Mouse (Mus musculus) T-helper 1 cell (primary cell): ENCODE data around the gene Aipl1.

Experiments used
- in situ Hi-C: fragments of 300-600 bp; cut with MboI, MseI; formaldehyde crosslinking; loops from one replicate; pipeline ENCODE4 v1.15.1; 2025; ENCODE audit warnings: high pct_unique_total_duplicates

Aipl1 gene

DNA sequence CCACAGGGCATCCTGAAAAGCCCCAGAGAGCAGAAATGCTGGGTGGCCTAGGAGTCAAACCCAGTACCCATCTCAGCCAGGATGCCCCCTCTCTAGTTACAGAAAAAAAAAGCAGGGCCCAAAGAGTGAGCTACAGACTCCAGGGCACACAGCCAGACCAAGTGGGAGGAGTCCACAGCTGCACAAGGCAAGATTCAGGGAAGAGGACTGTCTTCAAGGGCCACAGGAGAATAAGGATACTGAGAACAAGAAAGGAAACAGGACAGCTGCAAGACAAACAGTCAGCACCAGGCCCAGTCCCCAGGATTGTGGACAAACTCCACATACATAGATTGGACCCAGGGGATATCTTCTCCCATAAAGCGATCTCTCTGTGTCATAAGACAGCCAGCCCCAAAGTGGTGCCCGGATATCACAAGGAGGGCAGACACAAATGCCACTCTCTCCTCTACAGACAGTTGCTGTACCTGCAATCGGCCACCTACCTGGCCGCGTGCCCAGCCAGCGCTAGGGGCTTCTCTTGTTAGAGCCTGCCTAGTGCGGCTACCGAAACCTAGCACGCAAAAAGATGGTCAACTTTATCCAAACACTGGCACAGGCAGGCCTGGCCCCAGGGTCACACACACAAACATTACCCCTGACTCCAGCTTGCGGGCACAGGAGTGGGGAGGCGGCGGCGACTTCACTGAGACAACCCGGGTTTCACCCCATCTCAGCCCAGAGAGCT lies 13.0 kb upstream of the Aipl1 start:
- in situ Hi-C loops: no loop called here

DNA sequence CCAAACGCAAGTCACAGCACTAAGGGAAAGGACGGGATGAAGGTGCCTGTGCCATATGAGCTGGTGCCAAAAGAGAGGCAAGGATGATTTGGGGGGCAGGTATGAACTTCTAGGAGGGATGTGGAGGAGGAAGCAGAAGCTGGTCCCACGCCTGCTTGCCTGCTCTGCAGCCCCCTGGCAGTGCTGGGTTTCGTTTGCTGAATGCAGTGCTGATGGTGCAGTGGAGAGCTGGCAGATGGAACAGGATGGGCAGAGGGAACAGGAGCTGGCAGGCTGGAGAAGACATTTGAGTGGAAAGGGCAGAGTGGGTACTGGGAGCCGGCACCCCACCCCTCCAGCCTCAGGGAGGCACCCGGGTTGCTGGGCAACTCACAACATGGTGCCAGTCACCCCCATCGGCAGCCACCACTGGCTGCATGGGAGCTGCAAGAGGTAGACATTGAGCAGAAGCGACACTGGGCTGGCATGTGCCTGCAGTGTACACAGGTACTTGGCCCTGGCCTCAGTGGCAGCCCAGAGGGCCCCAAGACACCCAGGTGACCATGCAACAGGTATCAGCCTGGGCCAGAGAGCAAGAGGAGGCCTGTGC lies 12.0 kb upstream of the Aipl1 start:
- in situ Hi-C loops: no loop called here

DNA sequence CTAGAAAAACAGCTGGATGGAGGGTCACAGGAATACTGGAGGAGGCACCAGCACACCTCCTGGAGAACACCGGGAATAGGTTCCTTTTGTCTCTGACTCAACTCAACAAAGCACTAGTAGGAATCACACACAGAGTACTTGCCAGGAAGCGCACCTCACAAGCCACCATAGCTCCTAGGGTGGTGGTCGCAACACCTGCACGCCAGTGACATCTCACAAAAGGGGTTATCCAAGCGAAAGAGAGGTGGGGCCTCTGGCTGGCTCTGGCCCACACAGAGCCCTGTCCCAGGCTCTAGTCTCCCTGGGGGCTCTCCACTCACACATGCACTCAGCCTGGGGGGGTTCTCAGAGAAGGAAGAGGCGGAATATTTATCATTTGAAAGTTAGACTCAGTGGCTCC lies 11.4 kb upstream of the Aipl1 start:
- in situ Hi-C loops: no loop called here

DNA sequence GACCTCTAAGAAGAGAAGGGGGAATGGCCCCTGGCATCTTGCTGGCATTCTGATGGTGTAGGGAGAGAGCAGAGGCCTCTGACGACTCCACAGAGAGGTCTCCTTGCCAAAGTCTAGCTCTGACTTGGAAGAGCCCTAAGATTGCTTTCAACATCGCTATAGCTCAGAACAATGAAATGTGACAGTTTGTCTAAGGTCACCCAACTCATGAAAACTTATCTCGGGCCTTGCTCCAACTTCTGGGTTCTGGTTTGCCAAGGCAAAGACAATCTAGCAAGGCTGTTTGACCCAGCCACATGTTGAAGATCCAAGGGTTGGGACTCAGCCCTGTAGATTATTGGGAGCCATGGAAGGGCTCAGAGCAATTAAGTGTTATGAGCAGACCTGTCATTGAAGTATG lies 6.9 kb upstream of the Aipl1 start:
- in situ Hi-C loops: no loop called here

DNA sequence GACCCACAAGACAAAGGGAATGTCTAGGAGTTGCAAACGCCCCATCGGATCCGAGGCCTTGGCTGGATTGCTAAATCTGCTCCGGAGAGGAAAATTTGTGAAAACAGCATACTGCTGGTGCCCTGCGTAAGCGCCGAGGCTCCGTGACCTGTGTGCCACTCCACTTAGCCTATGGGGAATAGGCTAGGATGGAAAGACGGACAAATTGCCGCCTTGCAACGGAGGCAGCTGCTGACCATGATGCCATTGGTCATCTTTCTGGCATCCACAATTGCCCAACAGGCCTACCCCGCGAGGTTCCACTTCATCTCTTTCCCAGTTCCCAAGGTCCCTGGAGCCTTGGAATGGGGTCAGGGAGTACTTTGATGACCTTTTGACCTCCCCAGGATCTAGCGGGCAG lies 5.3 kb upstream of the Aipl1 start:
- in situ Hi-C loops: no loop called here

DNA sequence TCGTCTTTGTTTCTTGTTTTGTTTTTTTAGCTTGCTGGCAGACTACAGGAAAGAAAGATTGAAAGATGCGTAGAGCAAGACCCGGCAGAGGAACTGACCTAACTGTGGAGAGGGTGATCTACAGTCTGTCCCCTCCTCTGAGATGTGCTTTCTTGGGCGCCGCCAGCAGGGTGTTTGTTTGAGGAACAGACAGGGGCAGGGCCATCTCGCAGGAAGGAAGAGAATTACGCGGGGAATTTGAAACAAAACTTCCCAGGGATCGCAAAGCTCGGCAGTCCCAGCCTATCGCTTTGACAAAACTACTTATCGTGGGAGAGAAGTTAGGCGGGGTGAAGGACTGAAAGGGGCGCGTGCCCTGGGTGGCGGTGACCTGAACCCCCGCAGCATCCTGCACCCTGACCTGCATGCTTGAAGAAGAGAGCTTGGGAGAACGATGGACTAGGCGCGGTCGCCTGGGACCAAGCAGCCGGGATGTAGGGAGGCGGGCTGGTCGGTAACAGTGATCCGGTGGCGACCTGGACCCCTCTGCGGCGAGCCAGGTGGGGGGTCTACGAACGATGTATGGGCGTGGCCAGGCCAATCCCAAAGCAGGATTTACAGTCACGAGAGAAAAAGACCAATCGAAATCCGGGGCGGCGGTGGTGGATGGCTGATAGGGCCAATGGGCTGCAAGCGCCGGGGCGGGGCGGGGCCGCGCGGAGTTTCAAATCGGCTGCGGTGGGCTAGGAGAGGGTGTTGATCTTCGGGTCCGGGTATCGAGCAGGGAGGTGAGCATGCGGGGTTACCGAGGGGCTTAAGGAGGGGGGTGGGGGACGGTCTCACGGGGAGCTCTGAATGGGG lies 4.7 kb upstream of the Aipl1 start, which contains the start of gene Pimreg:
Gene Pimreg, plus strand, starts transcription at position 265 of the 840 bp plus-strand sequence.
- in situ Hi-C loops: no loop called here

DNA sequence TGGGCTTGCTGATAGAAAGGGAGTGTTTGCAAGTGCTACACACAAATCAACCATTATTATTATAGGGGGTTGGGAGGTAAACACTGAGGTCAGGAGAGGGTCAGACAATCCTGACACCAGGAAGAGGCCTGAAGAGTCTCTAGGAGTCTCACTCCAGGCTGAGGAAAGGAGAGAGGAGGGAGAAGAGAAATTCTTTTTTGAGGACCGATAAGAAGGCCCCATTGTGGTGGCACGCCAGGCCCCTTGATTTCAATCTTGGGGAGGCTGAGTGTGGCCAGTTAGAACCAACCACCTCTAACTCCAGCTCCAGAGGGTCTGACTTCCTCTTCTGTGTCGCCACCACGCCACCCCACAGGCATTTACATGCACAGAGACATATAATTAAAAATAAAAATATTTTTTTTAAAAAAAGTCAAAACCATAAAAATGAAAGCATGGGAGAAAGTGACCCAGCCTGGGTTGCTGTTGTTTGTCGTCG lies 4.0 kb upstream of the Aipl1 start:
- in situ Hi-C loops: no loop called here

DNA sequence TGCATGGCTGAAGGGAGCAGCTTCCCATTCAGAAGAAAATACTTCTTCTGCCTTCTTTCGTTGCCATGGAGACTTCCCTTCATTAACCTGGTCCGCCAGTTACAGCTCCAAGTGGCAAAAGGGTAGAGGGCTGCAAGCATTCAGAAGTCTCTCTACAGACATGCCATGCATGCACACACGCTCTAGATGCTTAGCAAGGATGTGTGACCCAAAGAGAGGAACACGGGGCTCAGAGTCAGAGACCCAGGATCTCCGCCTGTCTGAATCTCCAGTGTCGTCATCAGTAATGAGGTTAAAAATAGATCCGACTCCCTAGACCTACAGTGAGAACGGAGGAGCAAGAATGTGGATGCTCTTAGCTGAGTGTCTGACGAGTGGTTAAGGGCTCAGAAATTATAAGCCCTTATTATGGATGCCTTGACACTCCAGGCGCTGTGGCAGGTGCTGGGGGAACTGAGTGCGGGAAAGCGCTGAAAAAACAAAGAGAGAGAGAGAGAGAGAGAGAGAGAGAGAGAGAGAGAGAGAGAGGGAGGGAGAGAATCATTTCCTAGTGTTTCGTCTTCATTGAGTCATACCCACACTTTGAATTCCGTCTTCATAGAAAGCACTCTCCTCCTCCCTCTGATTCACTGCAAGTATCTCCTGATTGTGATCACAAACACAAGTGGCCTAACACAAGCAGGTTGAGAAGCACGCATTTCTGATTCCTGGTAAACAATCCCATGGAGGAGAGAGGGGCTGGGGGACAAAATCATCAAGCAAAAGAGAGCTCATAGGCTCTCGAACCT lies 2.5 kb upstream of the Aipl1 start:
- in situ Hi-C loops: no loop called here

DNA sequence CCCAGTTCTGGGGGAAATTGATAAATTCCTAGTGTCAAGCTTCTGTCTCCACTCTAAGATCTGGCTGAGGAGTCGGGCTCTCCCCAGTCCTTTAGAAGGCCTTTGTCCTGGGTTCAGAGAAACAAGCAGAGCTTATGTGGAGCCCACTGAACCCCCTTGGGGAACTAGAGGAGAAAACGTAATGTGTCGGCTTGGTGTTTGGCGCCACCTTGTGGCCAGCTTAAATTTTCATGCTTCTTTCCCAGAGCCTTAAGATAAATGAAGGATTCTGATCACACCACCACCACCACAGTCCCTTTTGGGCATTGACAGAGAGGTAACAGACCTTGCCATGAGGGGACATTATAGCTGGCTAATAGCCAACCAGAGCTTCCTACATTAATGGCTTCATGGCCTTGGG lies 687 bp upstream of the Aipl1 start:
- in situ Hi-C loops: no loop called here

DNA sequence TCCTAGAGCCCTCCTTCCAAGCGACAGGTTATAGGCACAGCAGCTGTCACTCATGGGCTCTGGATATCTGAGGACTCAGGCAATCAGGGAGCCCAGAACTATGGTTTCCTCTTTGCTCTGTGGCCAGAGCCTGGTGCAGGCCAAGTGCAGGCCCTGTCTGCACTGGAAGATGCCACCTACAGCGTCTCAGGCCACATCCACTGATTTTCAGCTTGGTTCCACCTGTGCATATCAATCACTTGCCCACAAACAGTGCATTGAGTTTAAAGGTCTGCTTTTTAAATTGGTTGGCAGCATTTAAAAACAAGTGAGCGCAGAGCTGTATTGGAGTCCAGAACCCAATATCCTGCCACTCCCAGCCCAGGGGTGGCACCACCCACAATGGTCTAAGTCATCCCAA lies 4.7 kb downstream of the Aipl1 start:
- in situ Hi-C loops: no loop called here

DNA sequence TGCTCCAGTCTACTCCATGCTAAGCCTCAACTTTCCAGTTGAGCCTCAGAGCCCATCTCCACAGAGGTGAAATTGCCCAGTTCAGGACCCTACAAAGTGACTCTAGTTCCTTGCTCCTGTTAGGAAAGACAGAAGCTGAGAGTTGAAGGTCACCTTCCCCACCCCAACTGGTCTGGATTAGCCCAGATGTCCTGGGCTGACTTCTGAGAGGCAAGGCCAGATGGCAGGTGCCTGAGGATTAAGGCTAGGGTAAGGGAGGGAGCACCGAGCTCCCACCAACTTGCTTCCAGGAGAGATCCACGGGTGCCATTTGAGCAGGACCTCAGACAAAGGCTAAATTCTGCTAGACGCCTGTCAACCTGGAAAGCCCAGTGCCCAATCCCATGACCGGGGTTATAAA lies 5.2 kb downstream of the Aipl1 start:
- in situ Hi-C loops: no loop called here

DNA sequence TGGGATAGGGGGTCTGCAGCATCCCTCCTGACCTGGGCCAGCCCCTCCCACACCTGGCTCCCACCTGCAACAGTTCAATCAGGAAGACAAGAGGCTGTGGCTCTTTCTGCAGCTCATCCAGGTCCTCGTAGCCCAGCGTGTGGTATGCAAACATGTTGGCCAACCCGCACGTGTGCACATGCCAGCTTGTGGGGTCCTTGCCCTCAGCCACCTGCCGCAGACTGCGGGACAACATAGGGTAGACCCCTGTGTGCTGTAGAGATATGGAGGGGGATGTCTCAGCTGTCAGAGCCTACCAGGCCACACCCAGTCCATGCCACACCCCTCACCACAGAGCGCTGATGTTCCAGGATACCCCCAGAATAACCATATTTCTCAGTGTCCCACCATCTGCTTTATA lies 6.0 kb downstream of the Aipl1 start:
- in situ Hi-C loops: no loop called here

DNA sequence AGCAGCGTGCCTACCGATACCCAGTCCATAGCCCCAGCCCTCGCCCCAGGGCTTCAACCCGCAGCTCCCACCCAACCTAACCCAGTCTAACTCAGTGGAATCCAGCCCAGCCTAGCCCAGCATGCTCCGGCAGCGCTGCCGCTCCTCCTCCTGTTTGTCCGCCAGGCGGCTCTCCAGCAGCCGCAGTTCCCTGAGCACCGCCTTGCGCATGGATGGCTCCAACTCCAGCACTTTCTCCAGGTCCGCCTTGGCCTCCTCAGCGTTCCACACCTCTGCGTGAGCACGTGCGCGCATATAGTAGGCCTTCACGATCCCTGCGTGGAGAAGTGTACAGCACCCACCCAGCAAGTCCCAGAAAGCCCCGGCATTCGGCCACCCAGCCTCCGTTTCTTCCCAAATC lies 8.2 kb downstream of the Aipl1 start:
- in situ Hi-C loops: loop anchor here (5.0 to 10.0 kb wide), 2 partner anchors 37 to 694 kb away; no protein-coding TSS in a partner anchor

DNA sequence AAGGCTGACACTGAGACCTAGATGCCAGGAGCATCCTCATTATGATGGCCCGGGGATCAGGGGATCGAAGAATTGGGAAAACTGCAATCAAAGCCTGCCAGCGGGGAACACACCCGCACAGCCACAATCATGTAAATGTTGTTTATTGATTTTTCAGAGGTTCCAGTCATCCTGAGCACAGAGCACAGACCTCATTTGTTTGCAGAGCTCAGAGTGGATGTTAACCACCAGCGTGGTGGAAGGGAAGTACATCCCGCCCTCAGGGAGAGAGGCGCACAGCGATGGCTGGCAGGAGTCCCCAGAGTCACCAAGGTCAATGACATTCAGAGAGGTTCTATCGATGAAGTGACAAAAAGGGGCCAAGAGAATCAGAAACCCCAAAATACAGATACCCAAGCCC lies 9.5 kb downstream of the Aipl1 start:
- in situ Hi-C loops: loop anchor here (5.0 to 10.0 kb wide), 2 partner anchors 36 to 693 kb away; no protein-coding TSS in a partner anchor

DNA sequence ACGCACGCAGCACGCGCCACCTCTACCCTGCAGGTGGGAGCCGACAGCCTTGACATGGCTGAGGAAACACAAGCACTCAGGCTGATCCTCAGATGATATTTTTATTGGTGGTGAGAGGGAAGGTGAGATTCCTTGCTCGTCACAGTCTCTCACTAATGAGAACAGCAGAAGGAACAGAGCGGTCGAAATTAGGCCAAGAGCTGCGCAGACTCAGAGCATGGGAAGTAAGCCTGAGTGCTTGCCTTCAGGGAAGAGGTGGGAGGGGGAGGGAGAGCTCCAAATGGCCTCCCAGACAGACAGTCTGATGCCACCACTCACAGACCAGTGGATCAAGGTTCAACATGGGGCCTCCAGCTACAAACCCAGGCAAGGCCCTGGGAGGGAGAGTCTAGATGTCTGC lies 10.8 kb downstream of the Aipl1 start:
- in situ Hi-C loops: loop anchor here (5.0 to 10.0 kb wide), 2 partner anchors 34 to 692 kb away; no protein-coding TSS in a partner anchor

DNA sequence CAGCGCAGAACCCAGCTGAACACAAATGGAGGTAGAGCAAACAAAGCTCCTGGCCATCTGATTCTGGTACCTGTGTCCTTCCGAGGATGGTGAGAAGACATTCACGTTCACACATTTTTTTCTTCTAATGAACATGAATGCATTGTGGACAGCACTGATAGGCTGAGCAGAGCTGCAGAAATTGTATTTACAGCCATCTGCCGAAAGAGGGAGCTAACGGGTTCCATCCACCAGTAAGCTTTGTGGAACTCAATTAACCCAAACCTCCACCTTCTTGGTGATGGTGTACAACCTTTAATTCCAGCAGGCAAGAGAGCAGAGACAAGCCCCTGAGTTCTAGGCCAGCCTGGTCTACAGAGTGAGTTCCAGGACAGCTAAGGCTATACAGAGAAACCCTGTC lies 11.5 kb downstream of the Aipl1 start:
- in situ Hi-C loops: loop anchor here (5.0 to 10.0 kb wide), 2 partner anchors 34 to 691 kb away; no protein-coding TSS in a partner anchor

DNA sequence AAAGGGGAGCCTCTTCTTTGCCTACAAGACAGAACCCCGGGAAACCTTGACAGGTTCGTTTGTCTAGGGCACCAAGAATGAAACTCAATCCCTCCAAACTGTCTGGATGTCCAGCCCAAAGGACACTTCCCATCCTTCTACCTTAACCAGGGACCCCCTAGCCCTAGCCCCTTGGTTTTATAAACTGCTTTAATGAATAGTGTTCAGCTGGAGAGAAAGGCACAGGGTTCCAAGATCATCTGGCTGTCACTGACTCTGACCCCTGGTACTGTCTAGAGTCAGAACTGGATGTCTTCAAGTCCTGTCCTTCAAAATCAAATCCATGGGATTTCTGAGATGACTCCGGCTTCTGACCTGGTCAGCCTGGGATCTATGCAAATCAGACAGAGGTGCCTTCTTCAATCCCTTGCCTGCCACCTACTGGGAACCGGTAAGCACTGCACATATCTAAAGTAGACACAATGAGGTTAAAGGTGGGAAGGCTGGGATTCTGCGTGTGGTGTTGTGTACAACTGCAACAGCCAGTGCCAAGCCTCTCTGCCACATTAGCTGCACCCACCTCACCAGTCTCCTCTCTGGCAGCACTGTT lies 13.0 kb downstream of the Aipl1 start:
- in situ Hi-C loops: loop anchor here (10.0 kb wide), 1 partner anchor 689 kb away; no protein-coding TSS in a partner anchor

DNA sequence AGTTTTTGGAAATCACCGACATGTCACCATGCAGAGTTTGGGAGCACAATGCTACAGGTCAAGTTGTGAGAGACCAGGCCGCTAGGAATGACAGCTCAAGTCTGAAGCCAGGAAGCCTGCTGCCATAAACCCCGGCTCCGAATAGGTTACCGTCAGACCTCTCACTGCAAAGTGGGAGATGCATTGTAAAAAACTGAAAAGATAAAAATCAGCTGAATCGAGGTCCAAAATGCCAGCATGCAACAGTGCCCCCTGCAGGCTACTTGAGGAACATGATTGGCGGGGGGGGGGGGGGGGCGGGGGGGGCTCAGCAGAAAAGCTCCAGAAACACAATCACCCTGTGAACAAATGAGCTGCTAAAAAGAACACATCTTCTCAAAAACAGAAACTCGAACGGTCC lies 13.7 kb downstream of the Aipl1 start:
- in situ Hi-C loops: loop anchor here (10.0 kb wide), 1 partner anchor 689 kb away; no protein-coding TSS in a partner anchor

DNA sequence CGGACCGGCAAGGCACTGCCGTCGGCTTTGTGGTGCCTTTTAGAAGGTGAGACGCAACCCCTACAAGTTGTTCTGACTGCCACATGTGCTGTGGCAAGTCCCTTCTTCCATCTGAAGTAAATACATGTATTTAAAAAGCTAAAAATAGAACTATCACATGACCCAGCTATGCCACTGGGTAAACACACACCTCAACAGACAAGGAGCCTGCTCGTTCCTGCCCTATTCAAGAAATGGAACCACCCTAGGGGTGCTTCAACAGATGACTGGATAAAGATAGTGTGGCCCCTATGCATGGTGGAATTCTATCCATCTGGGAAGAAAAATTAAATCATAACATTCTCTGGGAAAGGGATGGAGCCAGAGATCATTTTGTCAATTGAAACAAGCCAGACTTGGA lies 14.5 kb downstream of the Aipl1 start:
- in situ Hi-C loops: loop anchor here (10.0 kb wide), 1 partner anchor 688 kb away; no protein-coding TSS in a partner anchor

DNA sequence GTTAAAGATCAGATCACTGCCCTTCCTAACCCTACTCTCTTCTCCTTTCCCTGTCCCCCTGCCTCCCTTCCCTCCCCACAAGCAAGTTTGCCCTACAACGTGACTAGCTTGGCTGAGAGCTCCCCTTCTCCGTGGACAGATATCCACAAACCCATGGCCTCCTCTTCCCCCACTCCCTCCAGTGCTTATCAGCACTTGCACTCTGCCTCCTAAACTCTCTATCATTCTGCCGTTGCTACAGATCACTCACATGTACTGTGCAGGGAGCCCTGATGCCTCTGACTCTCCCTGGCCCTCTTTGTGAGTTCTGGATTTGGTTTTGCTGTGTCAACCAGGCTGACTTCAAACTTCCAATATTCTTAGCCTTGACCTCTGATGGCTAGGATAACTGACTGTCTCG lies 16.3 kb downstream of the Aipl1 start:
- in situ Hi-C loops: loop anchor here (10.0 kb wide), 1 partner anchor 686 kb away; no protein-coding TSS in a partner anchor

DNA sequence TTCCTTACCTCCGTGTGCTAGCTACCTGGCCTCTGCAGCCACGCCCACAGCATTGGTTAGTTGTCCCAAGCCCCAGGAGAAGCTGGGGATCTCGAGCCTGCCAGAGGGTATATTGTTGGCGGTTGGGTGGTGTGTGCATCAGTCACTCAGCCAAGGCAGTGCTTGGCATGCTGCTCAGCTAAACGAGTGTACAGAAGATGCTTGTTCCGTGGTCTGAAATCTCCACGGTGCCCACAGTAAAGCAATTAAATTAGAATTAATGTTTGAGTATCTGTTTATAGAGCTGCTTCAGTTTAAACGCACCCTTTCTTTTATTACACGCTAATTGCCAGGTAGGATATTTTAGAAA lies 20.1 kb downstream of the Aipl1 start:
- in situ Hi-C loops: no loop called here
